Mouse (Mus musculus): Measurements from ENCODE around the gene Ywhae.

DNA sequence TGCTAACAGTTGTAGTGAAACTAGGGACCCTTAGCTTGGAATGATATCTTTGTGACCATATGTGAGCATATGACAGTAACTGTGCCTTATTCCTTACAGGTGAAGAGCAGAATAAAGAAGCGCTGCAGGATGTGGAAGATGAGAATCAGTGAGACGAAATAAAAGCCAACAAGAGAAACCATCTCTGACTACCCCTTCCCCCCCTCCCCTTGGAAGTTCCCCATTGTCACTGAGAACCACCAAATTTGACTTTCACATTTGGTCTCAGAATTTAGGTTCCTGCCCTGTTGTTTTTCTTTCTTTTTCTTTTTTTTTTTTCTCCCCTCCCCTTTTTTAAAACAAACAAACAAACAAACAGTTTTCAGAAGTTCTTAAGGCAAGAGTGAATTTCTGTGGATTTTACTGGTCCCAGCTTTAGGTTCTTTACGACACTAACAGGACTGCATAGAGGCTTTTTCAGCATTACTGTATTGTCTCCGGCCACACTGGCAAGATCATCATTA is 31.9 kb downstream of the Ywhae start:
- TF ChIP-seq CTCF (conservative IDR thresholded peaks at IDR 0.05 in 1 of 2, IDR thresholded peaks at IDR 0.05 in 1 of 2; ENCODE audit: low read depth in 2 of 2, low read length in 2 of 2): no peak
- TF ChIP-seq POLR2A (IDR thresholded peaks at IDR 0.05; ENCODE audit: low read depth, low read length): no peak
- no peak for TF ChIP-seq EP300 (IDR thresholded peaks at IDR 0.05; ENCODE audit: low read length)
- no peak for TF ChIP-seq ELF1 (IDR thresholded peaks at IDR 0.05; ENCODE audit: low read depth, low read length)
- no peak for TF ChIP-seq CHD1 (IDR thresholded peaks at IDR 0.05; ENCODE audit: low read depth, low read length)

All from CH12.LX (cell line).